Mouse (Mus musculus) midbrain, postnatal 0 days (tissue): Measurements from ENCODE around the gene Cxcl16. TPM values are rescaled to one million over a fixed set of nuclear protein-coding genes. Genes with fewer than 3 reads are reported as not detected.
A peak's percentile ranks its signal among the peaks of the same experiment; 100 is the strongest.

Experiments
- ATAC-seq: fragments of 200-750 bp; cut with Nextera tagmentation; 2 replicates; pipeline ENCODE4 v1.8.0; 2017; ENCODE audit warnings: moderate number of reproducible peaks, mild to moderate bottlenecking, moderate TSS enrichment, moderate library complexity; ENCODE audit not compliant: low FRiP score
- DNase-seq: peaks from one replicate; pipeline ENCODE4 v3.0.0-alpha.2; 2015; ENCODE audit warnings: low spot score
- H3K27ac ChIP-seq: fragments of 300-500 bp; sonication (generic); 2 replicates; pipeline ENCODE4 v1.5.1; 2014; ENCODE audit warnings: low read depth, mild to moderate bottlenecking, low read length, mixed read lengths
- H3K27me3 ChIP-seq: fragments of 300-500 bp; sonication (generic); 2 replicates; pipeline ENCODE4 v1.6.1; 2014; ENCODE audit warnings: low read length, control low read depth, mixed read lengths; ENCODE audit not compliant: insufficient read depth
- H3K36me3 ChIP-seq: fragments of 300-500 bp; sonication (generic); 2 replicates; pipeline ENCODE4 v1.6.1; 2014; ENCODE audit warnings: low read length, control low read depth, mixed read lengths; ENCODE audit not compliant: insufficient read depth
- H3K4me1 ChIP-seq: fragments of 300-500 bp; sonication (generic); 2 replicates; pipeline ENCODE4 v1.6.1; 2014; ENCODE audit warnings: mild to moderate bottlenecking, control low read depth, antibody characterized with exemption, low read length, mixed read lengths; ENCODE audit not compliant: insufficient read depth
- H3K4me2 ChIP-seq: fragments of 300-500 bp; sonication (generic); 2 replicates; pipeline ENCODE4 v1.6.1; 2014; ENCODE audit warnings: low read depth, mild to moderate bottlenecking, low read length, mixed read lengths; ENCODE audit not compliant: poor library complexity, severe bottlenecking
- H3K4me3 ChIP-seq: fragments of 300-500 bp; sonication (generic); 2 replicates; pipeline ENCODE4 v1.5.1; 2014; ENCODE audit warnings: low read depth, mild to moderate bottlenecking, low read length, moderate library complexity
- H3K9ac ChIP-seq: fragments of 300-500 bp; sonication (generic); replicated peaks from 2 replicates; pipeline ENCODE4 v1.6.1; 2014; ENCODE audit warnings: mild to moderate bottlenecking, low read length, moderate library complexity, mixed read lengths; ENCODE audit not compliant: poor library complexity, severe bottlenecking
- H3K9me3 ChIP-seq: fragments of 300-500 bp; sonication (generic); 2 replicates; pipeline ENCODE4 v1.6.1; 2016; ENCODE audit warnings: low read length, control low read depth
- CTCF ChIP-seq: IDR thresholded peaks from 2 replicates; pipeline ENCODE4 v1.5.1; 2016; ENCODE audit warnings: antibody characterized with exemption, mild to moderate bottlenecking
- WGBS: fragments of 180-500 bp; shearing (Covaris S2); extraction: QIAGEN DNeasy Blood & Tissue Kit; methylation state at CpG from one replicate; pipeline ENCODE4 v1.1.7; 2014; 5-methylcytosine and 5-hydroxymethylcytosine counted together
- microRNA-seq: library from miRNA; unstranded; fragments of <30 nt; microRNA quantifications from one replicate; pipeline ENCODE4, GENCODE M21; 2016; ENCODE audit warnings: borderline number of aligned reads
- polyA plus RNA-seq: library from polyadenylated mRNA; unstranded; fragments of >200 nt; fragmentation: Nextera tagmentation; extraction: Ambion mirVana; gene quantifications from 2 replicates; pipeline ENCODE4 v1.2.1, GENCODE M21; 2015
- total RNA-seq: library from RNA; depleted of rRNA; stranded (reverse); fragments of >200 nt; gene quantifications from 2 replicates; pipeline ENCODE4 v1.2.3, GENCODE M21; 2014; rRNA removed

The Cxcl16 gene
- total and polyA plus RNA-seq, 2 experiments from 2014 or later, result 1.9 to 3.1 TPM

GRCm38 (mm10) chr11:70410297-70410643 lies 49.5 kb downstream of the Cxcl16 start:
- no peak for TF ChIP-seq CTCF
- Histone ChIP-seq H3K4me3 (peak overlapping the region; percentile 98), H3K4me1 (peaks cover 9% of the 10 kb centered on the region; the same call in 1 of the 2 replicates), H3K4me2 (peak overlapping the region; percentile 60), H3K36me3 (peaks cover 5% of the 10 kb centered on the region; the same call in 1 of the 2 replicates), H3K9me3 (no peaks in the 10 kb centered on the region), H3K27me3 (no peaks in the 10 kb centered on the region), H3K9ac (peak overlapping the region; percentile 97; the same call in 1 of the 2 replicates), H3K27ac (peak overlapping the region; percentile 75)
- DNase-seq (no peak), ATAC-seq (no peak)
- WGBS, result 61% methylated on average over 6 of the region's 6 CpGs

DNA sequence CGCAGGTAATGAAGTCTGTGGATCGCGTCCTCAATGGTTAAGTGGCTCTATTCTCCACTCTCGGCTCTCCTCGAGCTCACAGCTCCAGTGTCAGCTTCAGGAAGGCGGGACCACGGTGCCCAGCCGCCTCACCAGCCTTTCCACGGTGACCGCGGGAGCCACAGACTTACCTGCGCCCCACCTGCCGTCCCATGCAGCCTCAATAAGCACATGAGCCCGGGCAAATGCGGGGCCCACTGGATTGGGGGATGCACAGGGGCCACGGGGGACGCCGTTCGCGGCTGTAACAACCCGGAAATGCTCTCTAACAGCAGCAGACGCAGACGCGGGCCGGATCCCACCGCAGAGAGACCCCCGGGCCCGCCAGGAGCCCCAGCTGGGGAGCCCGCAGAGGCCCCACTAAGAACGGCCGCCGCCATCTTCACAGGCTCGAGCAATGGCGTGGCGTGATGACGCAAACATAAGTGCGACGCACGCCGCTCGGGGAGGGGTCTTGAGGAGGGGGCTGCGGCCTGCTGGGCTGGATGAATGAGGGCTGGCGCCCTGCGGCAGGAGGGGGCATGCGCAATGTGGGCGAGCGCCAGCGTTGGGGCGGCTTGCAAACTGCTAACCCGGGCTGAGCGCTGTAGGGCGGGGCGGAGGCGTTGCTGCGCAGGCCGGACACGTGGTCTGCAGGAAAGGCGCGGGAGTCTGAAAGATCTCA lies 50.0 kb downstream of the Cxcl16 start, which contains the start of gene Pelp1:
Gene Pelp1 (minus strand): TSS at position 438 of the 703 bp plus-strand sequence.
- peaks cover 8% of the 10 kb centered on the region; the same call in 1 of the 2 replicates for H3K36me3 ChIP-seq
- peaks cover 9% of the 10 kb centered on the region; the same call in 1 of the 2 replicates for H3K4me1 ChIP-seq
- H3K4me2 ChIP-seq, result peak within 1 kb of the TSS; percentile 60
- peak within 1 kb of the TSS; percentile 98 for H3K4me3 ChIP-seq
- peak within 1 kb of the TSS; percentile 75 for H3K27ac ChIP-seq
- peak within 1 kb of the TSS; percentile 97 for H3K9ac ChIP-seq
- no peak for TF ChIP-seq CTCF
- under 1% methylated on average over 59 of the region's 59 CpGs for WGBS
- DNase-seq (peak; percentile 97), ATAC-seq (peak; percentile 96)
- no peaks in the 10 kb centered on the region for H3K27me3 ChIP-seq
- H3K9me3 ChIP-seq, result no peaks in the 10 kb centered on the region

Small RNA genes lying within 50 kb of the gene (microRNA-seq; reads per million reads assigned to microRNA genes)
- not detected for gene Mir7115

Other genes with a start within 250 kb of the Cxcl16 start
Only the 30 nearest of the 31 such genes appear.
- gene Slc16a13, start 238.9 kb downstream of the Cxcl16 start, total RNA-seq, result 9.9 and 26.1 TPM in 2 replicates
- gene Slc16a13, start 238.9 kb downstream of the Cxcl16 start, polyA plus RNA-seq, result 9.9 and 10.1 TPM in 2 replicates
- gene Bcl6b, start 230.2 kb downstream of the Cxcl16 start, total RNA-seq, result 3.8 and 6.8 TPM in 2 replicates
- 2.4 and 2.7 TPM in 2 replicates for gene Bcl6b, start 230.2 kb downstream of the Cxcl16 start, polyA plus RNA-seq
- gene 0610010K14Rik, start 222.1 kb downstream of the Cxcl16 start, total RNA-seq, result 43.0 and 76.9 TPM in 2 replicates
- gene 0610010K14Rik, start 222.1 kb downstream of the Cxcl16 start, polyA plus RNA-seq, result 138 and 154 TPM in 2 replicates
- gene Gm21988, start 220.2 kb downstream of the Cxcl16 start, total RNA-seq, result 3.4 and 5.5 TPM in 2 replicates
- 18.6 and 20.1 TPM in 2 replicates for gene Gm21988, start 220.2 kb downstream of the Cxcl16 start, polyA plus RNA-seq
- gene Rnasek, start 220.1 kb downstream of the Cxcl16 start, total RNA-seq, result 66.1 and 81.2 TPM in 2 replicates
- gene Rnasek, start 220.1 kb downstream of the Cxcl16 start, polyA plus RNA-seq, result 588 and 612 TPM in 2 replicates
- gene Alox12, start 204.6 kb downstream of the Cxcl16 start, total RNA-seq, result 0.16 and 0.57 TPM in 2 replicates
- gene Alox12, start 204.6 kb downstream of the Cxcl16 start, polyA plus RNA-seq, result 0.29 and 0.35 TPM in 2 replicates
- 0.05 TPM in 1 of 2 replicates, not detected in the other for gene Alox12e, start 137.4 kb downstream of the Cxcl16 start, total RNA-seq
- 0.16 and 0.31 TPM in 2 replicates for gene Alox12e, start 137.4 kb downstream of the Cxcl16 start, polyA plus RNA-seq
- not detected in 2 replicates for gene Alox15, start 108.0 kb downstream of the Cxcl16 start, total RNA-seq
- gene Alox15, start 108.0 kb downstream of the Cxcl16 start, polyA plus RNA-seq, result 0.16 and 0.28 TPM in 2 replicates
- 35.6 and 55.1 TPM in 2 replicates for gene Pelp1, start 50.0 kb downstream of the Cxcl16 start, total RNA-seq
- gene Pelp1, start 50.0 kb downstream of the Cxcl16 start, polyA plus RNA-seq, result 28.0 and 28.3 TPM in 2 replicates
- gene Arrb2, start 27.3 kb downstream of the Cxcl16 start, total RNA-seq, result 99.9 and 119 TPM in 2 replicates
- gene Arrb2, start 27.3 kb downstream of the Cxcl16 start, polyA plus RNA-seq, result 55.0 and 55.6 TPM in 2 replicates
- 23.7 and 30.1 TPM in 2 replicates for gene Med11, start 8.1 kb downstream of the Cxcl16 start, total RNA-seq
- 28.2 and 36.8 TPM in 2 replicates for gene Med11, start 8.1 kb downstream of the Cxcl16 start, polyA plus RNA-seq
- gene Zmynd15, start 551 bp downstream of the Cxcl16 start, total RNA-seq, result 0.44 and 0.71 TPM in 2 replicates
- gene Zmynd15, start 551 bp downstream of the Cxcl16 start, polyA plus RNA-seq, result 0.47 and 0.70 TPM in 2 replicates
- gene Tm4sf5, start 45.3 kb upstream of the Cxcl16 start, total RNA-seq, result 7.4 and 12.1 TPM in 2 replicates
- gene Tm4sf5, start 45.3 kb upstream of the Cxcl16 start, polyA plus RNA-seq, result 18.8 and 19.8 TPM in 2 replicates
- gene Vmo1, start 54.6 kb upstream of the Cxcl16 start, total RNA-seq, result not detected in 2 replicates
- 0.53 and 0.65 TPM in 2 replicates for gene Vmo1, start 54.6 kb upstream of the Cxcl16 start, polyA plus RNA-seq
- not detected in 2 replicates for gene Gltpd2, start 59.2 kb upstream of the Cxcl16 start, total RNA-seq
- gene Gltpd2, start 59.2 kb upstream of the Cxcl16 start, polyA plus RNA-seq, result 0.21 and 0.25 TPM in 2 replicates
- gene Psmb6, start 65.4 kb upstream of the Cxcl16 start, total RNA-seq, result 455 and 493 TPM in 2 replicates
- gene Psmb6, start 65.4 kb upstream of the Cxcl16 start, polyA plus RNA-seq, result 818 and 874 TPM in 2 replicates
- gene Gm40193, start 73.0 kb upstream of the Cxcl16 start, total RNA-seq, result not detected in 2 replicates
- not detected in 2 replicates for gene Gm40193, start 73.0 kb upstream of the Cxcl16 start, polyA plus RNA-seq
- gene Pld2, start 80.1 kb upstream of the Cxcl16 start, total RNA-seq, result 46.8 and 71.5 TPM in 2 replicates
- gene Pld2, start 80.1 kb upstream of the Cxcl16 start, polyA plus RNA-seq, result 18.0 and 19.4 TPM in 2 replicates
- gene Mink1, start 102.9 kb upstream of the Cxcl16 start, total RNA-seq, result 80.9 and 82.1 TPM in 2 replicates
- gene Mink1, start 102.9 kb upstream of the Cxcl16 start, polyA plus RNA-seq, result 15.6 and 17.1 TPM in 2 replicates
- gene 4930544D05Rik, start 155.9 kb upstream of the Cxcl16 start, total RNA-seq, result not detected in 2 replicates
- gene 4930544D05Rik, start 155.9 kb upstream of the Cxcl16 start, polyA plus RNA-seq, result not detected in 2 replicates
- not detected in 2 replicates for gene Chrne, start 159.2 kb upstream of the Cxcl16 start, total RNA-seq
- gene Chrne, start 159.2 kb upstream of the Cxcl16 start, polyA plus RNA-seq, result 0.78 and 1.1 TPM in 2 replicates
- not detected in 2 replicates for gene Gp1ba, start 179.1 kb upstream of the Cxcl16 start, total RNA-seq
- gene Gp1ba, start 179.1 kb upstream of the Cxcl16 start, polyA plus RNA-seq, result 0.16 and 0.29 TPM in 2 replicates
- gene Rnf167, start 187.3 kb upstream of the Cxcl16 start, total RNA-seq, result 69.1 and 74.4 TPM in 2 replicates
- gene Rnf167, start 187.3 kb upstream of the Cxcl16 start, polyA plus RNA-seq, result 95.8 and 97.2 TPM in 2 replicates
- gene Slc25a11, start 187.5 kb upstream of the Cxcl16 start, total RNA-seq, result 140 and 159 TPM in 2 replicates
- 160 and 176 TPM in 2 replicates for gene Slc25a11, start 187.5 kb upstream of the Cxcl16 start, polyA plus RNA-seq
- 438 and 486 TPM in 2 replicates for gene Pfn1, start 194.7 kb upstream of the Cxcl16 start, total RNA-seq
- 600 and 608 TPM in 2 replicates for gene Pfn1, start 194.7 kb upstream of the Cxcl16 start, polyA plus RNA-seq
- 7.2 and 9.9 TPM in 2 replicates for gene Eno3, start 197.2 kb upstream of the Cxcl16 start, total RNA-seq
- gene Eno3, start 197.2 kb upstream of the Cxcl16 start, polyA plus RNA-seq, result 5.8 and 7.6 TPM in 2 replicates
- 41.9 and 45.3 TPM in 2 replicates for gene Spag7, start 209.4 kb upstream of the Cxcl16 start, total RNA-seq
- gene Spag7, start 209.4 kb upstream of the Cxcl16 start, polyA plus RNA-seq, result 125 and 131 TPM in 2 replicates
- gene Camta2, start 228.1 kb upstream of the Cxcl16 start, total RNA-seq, result 20.3 and 24.0 TPM in 2 replicates
- 23.6 and 24.5 TPM in 2 replicates for gene Camta2, start 228.1 kb upstream of the Cxcl16 start, polyA plus RNA-seq
- gene Inca1, start 240.2 kb upstream of the Cxcl16 start, total RNA-seq, result 1.7 and 4.8 TPM in 2 replicates
- gene Inca1, start 240.2 kb upstream of the Cxcl16 start, polyA plus RNA-seq, result 2.1 and 2.2 TPM in 2 replicates
- 30.9 and 31.7 TPM in 2 replicates for gene Kif1c, start 240.6 kb upstream of the Cxcl16 start, total RNA-seq
- gene Kif1c, start 240.6 kb upstream of the Cxcl16 start, polyA plus RNA-seq, result 1.6 and 1.9 TPM in 2 replicates